11 mouse cellular contexts compared by ENCODE assay signal in genomic region chr5:98987116-98987515, GRCm38 (mm10). TPM values are rescaled to one million over a fixed set of nuclear protein-coding genes. Genes with fewer than 3 reads are reported as not detected.
"Had no signal": no experiment of that assay in that cellular context is flagged by ENCODE, and none has a peak within 500 bp of the region (broad histone marks: within the 10 kb centered on the region; RNA-seq: fewer than 3 reads in every experiment).

No protein-coding gene starts in this region.

- H3K27me3 ChIP-seq: limb, embryonic 13.5 days had no signal

- H3K27ac ChIP-seq: limb, embryonic 13.5 days; liver, embryonic 14.5 days; stomach, postnatal 0 days had no signal

- H3K9me3 ChIP-seq: limb, embryonic 13.5 days had no signal

- DNase-seq: kidney, adult 8-10 months; kidney, postnatal 25 days; layer of hippocampus, adult 9-11 months; layer of hippocampus, postnatal 36 days; lung, adult 18-20 months; lung, postnatal 36 days; thymus, postnatal 4 days had no signal

- H3K4me3 ChIP-seq: limb, embryonic 13.5 days had no signal

- H3K36me3 ChIP-seq: limb, embryonic 13.5 days had no signal

- H3K9ac ChIP-seq: limb, embryonic 13.5 days; liver, embryonic 14.5 days had no signal

RNA-seq across cellular contexts. Expression of gene Prkg2, which starts 50.0 kb away (rescaled TPM):
- polyA plus RNA-seq: liver, adult 2 months had no signal
